Mouse (Mus musculus): Measurements from ENCODE around the gene Coro1b.

DNA sequence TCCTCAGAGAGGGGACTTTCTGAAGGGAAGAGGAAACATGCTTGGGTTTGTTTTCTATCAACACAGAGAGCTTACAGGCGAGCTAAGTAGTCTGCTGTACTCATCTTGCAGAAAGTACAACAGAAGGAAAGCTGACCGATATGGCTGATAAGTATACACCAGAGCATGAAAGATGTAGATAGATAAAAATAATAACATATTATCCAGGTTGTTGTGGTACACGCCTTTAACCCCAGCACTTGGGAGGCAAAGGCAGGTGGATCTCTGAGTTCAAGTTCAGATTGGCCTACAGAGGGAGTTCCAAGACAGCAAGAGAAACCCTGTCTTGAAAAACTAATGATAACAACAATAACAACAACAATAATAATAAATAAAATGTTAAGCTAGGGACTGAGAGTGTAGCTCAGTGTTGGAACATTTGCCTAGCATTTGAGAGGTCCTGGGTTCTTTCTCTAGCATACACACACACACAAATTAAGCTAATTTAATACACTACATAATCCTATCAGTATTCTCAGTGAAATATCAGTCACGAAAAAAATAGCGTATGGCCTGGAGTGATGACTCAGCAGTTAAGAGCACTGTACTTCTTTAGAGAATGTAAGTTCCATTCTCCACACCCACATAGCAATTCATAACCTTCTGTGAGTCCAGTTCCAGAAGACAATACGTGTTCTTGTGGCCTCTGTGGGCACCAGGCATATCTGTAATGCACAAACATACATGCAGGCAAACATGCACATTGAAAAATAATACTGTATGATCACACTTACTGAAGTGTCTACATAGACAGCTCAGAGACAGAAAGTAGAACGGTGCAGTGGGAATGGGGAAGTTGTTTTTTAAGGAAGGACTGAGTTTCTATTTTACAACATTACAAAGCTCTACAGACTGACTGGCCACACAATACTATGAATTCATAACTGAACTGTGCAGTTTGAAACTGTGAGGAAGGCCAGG is 25.7 kb upstream of the Coro1b start:
- TF ChIP-seq CTCF (conservative IDR thresholded peaks at IDR 0.05 in 1 of 2, IDR thresholded peaks at IDR 0.05 in 1 of 2; ENCODE audit: low read depth in 2 of 2, low read length in 2 of 2) = peak in 1 of 2 experiments; percentile 55; a peak in 2 of 4 replicates
- TF ChIP-seq RCOR1 (conservative IDR thresholded peaks at IDR 0.05; ENCODE audit: low read depth, low read length) = no peak
- TF ChIP-seq JUN (IDR thresholded peaks at IDR 0.05; ENCODE audit: insufficient read depth, low read depth, low read length) = no peak
